Mouse (Mus musculus) liver, embryonic 13.5 days (tissue): ENCODE measurements at regions not wholly inside any gene's neighbourhood (a gene's known extent, or its start where the extent isn't known, plus 50 kb on each side); places are given as distances from the start of the nearest gene placed in this dataset.

Source experiments
- ATAC-seq: fragments of 200-750 bp; cut with Nextera tagmentation; 2 replicates; pipeline ENCODE4 v1.8.0; 2017; ENCODE audit warnings: low read depth, mild to moderate bottlenecking, moderate number of reproducible peaks, moderate library complexity
- DNase-seq: peaks from one replicate; pipeline ENCODE4 v3.0.0; 2022
- H3K27ac ChIP-seq: fragments of 300-500 bp; sonication (generic); 2 replicates; pipeline ENCODE4 v1.5.1; 2015; ENCODE audit warnings: moderate library complexity, mild to moderate bottlenecking, inconsistent platforms
- H3K27me3 ChIP-seq: fragments of 300-500 bp; sonication (generic); 2 replicates; pipeline ENCODE4 v1.6.1; 2015; ENCODE audit warnings: mild to moderate bottlenecking, inconsistent platforms
- H3K36me3 ChIP-seq: fragments of 300-500 bp; sonication (generic); 2 replicates; pipeline ENCODE4 v1.6.1; 2015; ENCODE audit warnings: mild to moderate bottlenecking, inconsistent platforms
- H3K4me1 ChIP-seq: fragments of 300-500 bp; sonication (generic); replicated peaks from 2 replicates; pipeline ENCODE4 v1.6.1; 2015; ENCODE audit warnings: inconsistent platforms
- H3K4me2 ChIP-seq: fragments of 300-500 bp; sonication (generic); 2 replicates; pipeline ENCODE4 v1.6.1; 2015; ENCODE audit warnings: inconsistent platforms, mild to moderate bottlenecking, moderate library complexity
- H3K4me3 ChIP-seq: fragments of 300-500 bp; sonication (generic); replicated peaks from 2 replicates; pipeline ENCODE4 v1.5.1; 2015; ENCODE audit warnings: mild to moderate bottlenecking, inconsistent platforms
- H3K9ac ChIP-seq: fragments of 300-500 bp; sonication (generic); 2 replicates; pipeline ENCODE4 v1.6.1; 2015; ENCODE audit warnings: mild to moderate bottlenecking, inconsistent platforms
- H3K9me3 ChIP-seq: fragments of 300-500 bp; sonication (generic); replicated peaks from 2 replicates; pipeline ENCODE4 v1.6.1; 2016; ENCODE audit warnings: inconsistent platforms
- WGBS: fragments of 180-500 bp; shearing (Covaris S2); methylation state at CpG from one replicate; pipeline ENCODE4 v1.1.7; 2015; ENCODE audit not compliant: insufficient replicate concordance; 5-methylcytosine and 5-hydroxymethylcytosine counted together

GRCm38 (mm10) chr6:111733926-111734325 lies 539.6 kb upstream of the Lmcd1 start:
- Histone ChIP-seq H3K4me1 (no peaks in the 10 kb centered on the region), H3K4me2 (no peak overlapping the region), H3K4me3 (no peak overlapping the region), H3K9me3 (no peaks in the 10 kb centered on the region), H3K9ac (no peak overlapping the region), H3K36me3 (no peaks in the 10 kb centered on the region), H3K27ac (no peak overlapping the region), H3K27me3 (no peaks in the 10 kb centered on the region)
- no peak for ATAC-seq
- DNase-seq, result no peak
- WGBS, result 65% methylated on average over 3 of the region's 3 CpGs

- Histone ChIP-seq H3K36me3 (no peaks in the 10 kb centered on the region), H3K4me1 (no peaks in the 10 kb centered on the region), H3K4me3 (no peak overlapping the region), H3K27me3 (no peaks in the 10 kb centered on the region), H3K9me3 (no peaks in the 10 kb centered on the region), H3K4me2 (no peak overlapping the region), H3K27ac (no peak overlapping the region), H3K9ac (no peak overlapping the region)
- DNase-seq (no peak), ATAC-seq (no peak)
- 62% methylated on average over 1 of the region's 1 CpGs for WGBS
These were observed 534.6 kb upstream of the Lmcd1 start for GRCm38 (mm10) chr6:111738983-111739382.

DNA sequence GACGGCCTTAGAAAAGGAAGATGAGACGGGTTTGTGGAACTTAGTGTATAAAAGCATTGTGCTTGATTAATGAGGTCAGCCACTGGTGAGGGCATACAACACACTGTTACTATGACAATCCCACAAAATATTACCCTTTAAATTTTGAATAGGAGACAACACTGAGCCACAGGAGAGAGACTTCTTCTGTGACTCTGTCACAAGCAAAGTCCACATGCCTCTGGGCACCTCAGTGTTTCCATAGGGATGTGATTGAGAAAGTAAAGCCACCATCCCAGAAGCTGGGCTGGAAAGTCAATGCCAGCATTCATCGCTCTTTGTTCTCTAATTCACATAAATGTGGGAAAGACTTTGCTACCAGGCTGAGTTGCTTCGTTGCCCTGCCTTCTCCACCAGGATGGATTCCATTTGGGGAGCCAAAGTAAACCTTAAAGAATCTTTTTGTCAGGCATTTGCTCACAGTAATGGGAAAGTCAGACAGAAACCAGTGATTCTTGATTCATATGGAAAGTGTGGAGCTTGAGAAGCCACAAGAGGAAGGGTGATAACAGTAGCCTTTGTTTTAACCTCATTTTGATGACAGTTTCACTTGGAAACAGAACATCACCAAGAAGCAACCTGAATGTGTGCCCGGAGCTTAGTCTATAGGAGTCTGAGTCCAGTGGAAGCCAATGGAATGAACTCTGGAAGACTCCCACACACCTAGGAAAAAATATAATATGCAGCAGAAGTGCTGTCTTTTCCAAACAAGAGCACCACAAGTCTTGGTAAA lies 491.7 kb upstream of the Lmcd1 start:
- Histone ChIP-seq H3K27ac (no peak overlapping the region), H3K36me3 (no peaks in the 10 kb centered on the region), H3K4me3 (no peak overlapping the region), H3K27me3 (no peaks in the 10 kb centered on the region), H3K4me1 (no peaks in the 10 kb centered on the region), H3K9ac (no peak overlapping the region), H3K9me3 (no peaks in the 10 kb centered on the region; the same call in 1 of the 2 replicates), H3K4me2 (no peak overlapping the region)
- 65% methylated on average over 5 of the region's 5 CpGs for WGBS
- no peak for ATAC-seq
- DNase-seq, result no peak

GRCm38 (mm10) chr6:111808611-111809010 lies 464.9 kb upstream of the Lmcd1 start:
- H3K9me3 ChIP-seq, result no peaks in the 10 kb centered on the region
- H3K27ac ChIP-seq, result no peak overlapping the region
- no peaks in the 10 kb centered on the region for H3K27me3 ChIP-seq
- no peak overlapping the region for H3K9ac ChIP-seq
- H3K4me1 ChIP-seq, result no peaks in the 10 kb centered on the region
- H3K4me3 ChIP-seq, result no peak overlapping the region
- H3K4me2 ChIP-seq, result no peak overlapping the region
- ATAC-seq (no peak), DNase-seq (no peak)
- H3K36me3 ChIP-seq, result no peaks in the 10 kb centered on the region

- no peaks in the 10 kb centered on the region for H3K4me1 ChIP-seq
- no peak for DNase-seq
- no peak overlapping the region for H3K27ac ChIP-seq
- no peak overlapping the region for H3K9ac ChIP-seq
- WGBS, result 74% methylated on average over 7 of the region's 7 CpGs
- H3K4me2 ChIP-seq, result no peak overlapping the region
- no peaks in the 10 kb centered on the region for H3K9me3 ChIP-seq
- H3K27me3 ChIP-seq, result no peaks in the 10 kb centered on the region
- no peak overlapping the region for H3K4me3 ChIP-seq
- no peaks in the 10 kb centered on the region for H3K36me3 ChIP-seq
- no peak for ATAC-seq
These were observed 459.5 kb upstream of the Lmcd1 start for GRCm38 (mm10) chr6:111813982-111814603.

DNA sequence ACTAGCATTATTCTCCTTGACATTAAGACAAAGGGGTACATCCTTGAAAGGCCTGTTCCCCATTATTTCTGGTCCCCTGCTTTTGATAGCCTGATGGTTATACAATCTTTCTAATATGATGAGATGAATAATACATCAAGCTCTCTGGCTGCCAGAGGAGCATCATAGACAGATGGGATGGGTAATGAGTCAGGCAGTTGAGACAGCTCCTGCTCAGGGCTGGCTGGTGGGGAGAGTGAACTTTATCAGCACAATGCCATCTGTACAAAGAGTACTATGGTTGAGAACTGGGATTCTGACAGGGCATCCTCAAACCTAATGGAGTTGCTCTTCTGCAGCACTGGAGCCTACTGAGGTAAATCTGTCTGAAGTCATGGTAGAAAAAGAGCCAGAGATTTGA lies 458.4 kb upstream of the Lmcd1 start:
- no peak overlapping the region for H3K4me2 ChIP-seq
- no peaks in the 10 kb centered on the region for H3K9me3 ChIP-seq
- ATAC-seq (no peak), DNase-seq (no peak)
- H3K27me3 ChIP-seq, result no peaks in the 10 kb centered on the region
- H3K36me3 ChIP-seq, result no peaks in the 10 kb centered on the region
- H3K4me1 ChIP-seq, result no peaks in the 10 kb centered on the region
- H3K9ac ChIP-seq, result no peak overlapping the region
- no peak overlapping the region for H3K4me3 ChIP-seq
- no peak overlapping the region for H3K27ac ChIP-seq

GRCm38 (mm10) chr6:111820265-111820664 lies 453.3 kb upstream of the Lmcd1 start:
- Histone ChIP-seq H3K9me3 (no peaks in the 10 kb centered on the region), H3K4me3 (no peak overlapping the region), H3K4me2 (no peak overlapping the region), H3K36me3 (no peaks in the 10 kb centered on the region), H3K9ac (no peak overlapping the region), H3K4me1 (no peaks in the 10 kb centered on the region), H3K27me3 (no peaks in the 10 kb centered on the region), H3K27ac (no peak overlapping the region)
- no peak for DNase-seq
- 54% methylated on average over 3 of the region's 3 CpGs for WGBS
- ATAC-seq, result no peak

DNA sequence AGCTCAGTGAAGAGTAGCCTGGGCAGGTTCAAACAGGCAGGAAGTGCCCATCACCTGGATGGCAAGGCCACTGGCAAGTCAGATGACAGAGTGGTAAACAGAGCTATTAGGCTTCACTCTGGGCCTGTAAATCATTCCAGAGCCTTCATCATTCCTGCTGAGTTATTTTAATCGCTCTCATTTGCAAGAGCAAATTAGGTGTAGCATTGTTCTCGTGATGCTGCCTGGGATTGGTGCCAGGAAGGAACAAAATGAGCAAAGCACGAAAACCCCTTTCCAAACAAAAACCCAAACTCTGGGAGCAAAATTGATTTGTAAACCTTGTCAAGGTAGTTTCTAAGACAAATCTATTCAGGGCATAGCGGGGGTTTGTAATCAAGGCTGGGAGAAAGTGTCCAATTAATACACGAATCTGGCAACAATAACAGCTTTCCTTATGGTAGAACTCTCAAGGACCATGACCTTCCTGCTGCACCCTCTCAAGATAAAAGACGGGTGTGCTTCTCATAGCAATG lies 429.2 kb upstream of the Lmcd1 start:
- no peaks in the 10 kb centered on the region for H3K27me3 ChIP-seq
- H3K36me3 ChIP-seq, result no peaks in the 10 kb centered on the region
- H3K9me3 ChIP-seq, result no peaks in the 10 kb centered on the region
- no peak overlapping the region for H3K4me3 ChIP-seq
- no peak overlapping the region for H3K4me2 ChIP-seq
- H3K27ac ChIP-seq, result no peak overlapping the region
- DNase-seq, result no peak
- ATAC-seq, result no peak
- no peaks in the 10 kb centered on the region for H3K4me1 ChIP-seq
- no peak overlapping the region for H3K9ac ChIP-seq
- WGBS, result 49% methylated on average over 6 of the region's 6 CpGs

DNA sequence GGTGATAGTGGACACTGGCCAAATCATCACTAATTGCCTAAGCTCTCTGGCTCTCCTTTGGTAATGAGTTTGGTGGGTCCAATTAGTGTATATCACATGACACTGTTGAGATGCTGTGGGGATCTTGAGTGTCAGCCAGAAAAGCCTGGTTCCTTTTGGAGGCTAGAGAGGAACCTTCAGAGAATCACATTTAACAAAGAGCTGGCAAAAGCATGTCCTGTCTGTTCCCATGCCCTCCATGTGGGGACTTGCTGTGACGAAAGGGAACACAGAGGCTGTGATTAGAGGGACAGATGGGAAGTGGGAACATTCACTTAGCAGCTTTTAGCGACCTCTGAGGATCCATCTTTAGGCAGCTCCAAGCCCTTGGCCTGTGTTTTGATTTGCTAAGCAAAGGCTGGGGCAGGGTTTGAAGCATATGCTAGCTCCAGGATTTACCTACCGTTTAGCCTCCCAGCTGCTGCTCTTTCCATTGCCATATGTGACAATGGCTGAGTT lies 407.4 kb upstream of the Lmcd1 start:
- DNase-seq, result no peak
- WGBS, result 31% methylated on average over 3 of the region's 3 CpGs
- H3K9me3 ChIP-seq, result no peaks in the 10 kb centered on the region
- no peak overlapping the region for H3K27ac ChIP-seq
- no peak overlapping the region for H3K4me3 ChIP-seq
- no peak overlapping the region for H3K4me2 ChIP-seq
- no peaks in the 10 kb centered on the region for H3K4me1 ChIP-seq
- no peak overlapping the region for H3K9ac ChIP-seq
- H3K36me3 ChIP-seq, result no peaks in the 10 kb centered on the region
- no peak for ATAC-seq
- H3K27me3 ChIP-seq, result no peaks in the 10 kb centered on the region

DNA sequence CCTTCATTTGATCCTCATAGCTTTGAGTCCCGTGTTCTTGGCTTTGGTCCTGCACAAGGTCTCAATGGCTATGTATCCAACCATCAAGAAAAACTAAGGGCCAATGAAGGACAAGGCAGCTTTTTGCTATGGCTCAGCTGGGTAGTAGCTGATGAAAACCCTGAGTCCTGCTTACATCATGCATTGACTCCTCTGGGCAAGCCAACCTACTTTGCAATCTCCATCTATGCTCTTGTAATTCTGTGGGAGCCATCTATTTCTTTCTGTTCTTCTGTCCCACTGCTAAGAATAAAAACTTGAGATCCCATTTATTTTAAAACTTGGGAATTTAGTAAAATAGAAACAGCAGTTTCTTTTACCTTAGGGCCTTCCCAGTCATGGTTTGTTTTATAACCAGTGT lies 391.0 kb upstream of the Lmcd1 start:
- no peaks in the 10 kb centered on the region for H3K4me1 ChIP-seq
- no peaks in the 10 kb centered on the region for H3K27me3 ChIP-seq
- WGBS, result 52% methylated on average over 1 of the region's 1 CpGs
- DNase-seq (no peak), ATAC-seq (no peak)
- H3K4me3 ChIP-seq, result no peak overlapping the region
- H3K36me3 ChIP-seq, result no peaks in the 10 kb centered on the region
- H3K27ac ChIP-seq, result no peak overlapping the region
- H3K4me2 ChIP-seq, result no peak overlapping the region
- H3K9me3 ChIP-seq, result no peaks in the 10 kb centered on the region
- no peak overlapping the region for H3K9ac ChIP-seq

GRCm38 (mm10) chr6:111883946-111884345 lies 389.6 kb upstream of the Lmcd1 start:
- Histone ChIP-seq H3K4me2 (no peak overlapping the region), H3K4me1 (no peaks in the 10 kb centered on the region), H3K36me3 (no peaks in the 10 kb centered on the region), H3K4me3 (no peak overlapping the region), H3K9me3 (no peaks in the 10 kb centered on the region), H3K27ac (no peak overlapping the region), H3K9ac (no peak overlapping the region), H3K27me3 (no peaks in the 10 kb centered on the region)
- DNase-seq (no peak), ATAC-seq (no peak)
- WGBS, result 71% methylated on average over 1 of the region's 1 CpGs

- Histone ChIP-seq H3K9me3 (no peaks in the 10 kb centered on the region), H3K4me2 (no peak overlapping the region), H3K36me3 (no peaks in the 10 kb centered on the region), H3K4me1 (no peaks in the 10 kb centered on the region), H3K27me3 (no peaks in the 10 kb centered on the region), H3K4me3 (no peak overlapping the region), H3K27ac (no peak overlapping the region), H3K9ac (no peak overlapping the region)
- WGBS, result 32% methylated on average over 2 of the region's 2 CpGs
- DNase-seq, result no peak
- ATAC-seq, result no peak
These were observed 361.6 kb upstream of the Lmcd1 start for GRCm38 (mm10) chr6:111911997-111912396.
